Mouse (Mus musculus) thymus, adult 2 months (tissue): ENCODE data around the gene Fgf10.

Experiments
- CTCF ChIP-seq: fragments of 200-500 bp; IDR thresholded peaks from 2 replicates; pipeline ENCODE4 v1.5.1; 2012; ENCODE audit warnings: mild to moderate bottlenecking, control low read depth, low read length, moderate library complexity, borderline replicate concordance; ENCODE audit not compliant: control insufficient read depth, poor library complexity, insufficient read depth; ENCODE audit errors: extremely low read depth
- POLR2A ChIP-seq: fragments of 200-500 bp; IDR thresholded peaks from 2 replicates; pipeline ENCODE4 v1.6.1; 2012; ENCODE audit warnings: mild to moderate bottlenecking, low read length, control low read depth, moderate library complexity; ENCODE audit not compliant: control insufficient read depth, poor library complexity, insufficient read depth; ENCODE audit errors: extremely low read depth

- no peak for TF ChIP-seq POLR2A
- no peak for TF ChIP-seq CTCF
Observed at GRCm38 (mm10) chr13:118679228-118679627, 9.6 kb downstream of the Fgf10 start.
